Mouse (Mus musculus) erythroid progenitor cell, adult 5-6 weeks (primary cell): ENCODE results near the gene Cbr3. TPM values are rescaled to one million over a fixed set of nuclear protein-coding genes. Genes with fewer than 3 reads are reported as not detected.

Experiments
- ATAC-seq: replicated peaks from 2 replicates; pipeline ENCODE4 v1.8.0; 2016; ENCODE audit warnings: moderate number of reproducible peaks, mild to moderate bottlenecking, moderate TSS enrichment, inconsistent platforms; ENCODE audit not compliant: poor library complexity, low FRiP score, severe bottlenecking
- total RNA-seq, 2 experiments: library from RNA; stranded (forward) in 1 of 2; stranded (reverse) in 1 of 2; fragments of 150-400 nt in 1 of 2; fragments of 186-747, 209-891 nt in 1 of 2; gene quantifications; 2 replicates each; pipeline versions ENCODE4 v1.2.3 to v1.2.4; 2015 to 2017; ENCODE audit warnings: low replicate concordance in 2 of 2

The Cbr3 gene
- total RNA-seq, 2 experiments from 2014 or later: not detected

DNA sequence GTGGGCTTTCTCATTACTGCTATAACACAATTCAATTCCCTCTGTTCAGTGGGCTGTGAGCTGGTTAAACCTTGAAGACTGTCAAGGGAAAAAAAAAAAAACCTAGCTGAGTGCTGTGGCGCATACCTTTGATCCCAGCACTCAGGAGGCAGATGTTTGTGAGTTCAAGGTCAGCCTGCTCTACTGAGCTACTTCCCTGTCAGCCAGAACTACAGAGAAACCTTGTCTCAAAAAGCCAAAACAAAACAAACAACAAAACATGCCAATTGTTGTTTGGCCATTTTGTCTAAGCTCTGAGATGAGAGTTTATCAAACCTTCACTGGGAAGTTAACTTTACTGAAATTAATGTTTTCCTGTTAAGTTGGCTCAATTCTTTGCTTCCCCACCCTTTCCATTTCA, 26.2 kb downstream of the Cbr3 start:
- ATAC-seq: no peak

DNA sequence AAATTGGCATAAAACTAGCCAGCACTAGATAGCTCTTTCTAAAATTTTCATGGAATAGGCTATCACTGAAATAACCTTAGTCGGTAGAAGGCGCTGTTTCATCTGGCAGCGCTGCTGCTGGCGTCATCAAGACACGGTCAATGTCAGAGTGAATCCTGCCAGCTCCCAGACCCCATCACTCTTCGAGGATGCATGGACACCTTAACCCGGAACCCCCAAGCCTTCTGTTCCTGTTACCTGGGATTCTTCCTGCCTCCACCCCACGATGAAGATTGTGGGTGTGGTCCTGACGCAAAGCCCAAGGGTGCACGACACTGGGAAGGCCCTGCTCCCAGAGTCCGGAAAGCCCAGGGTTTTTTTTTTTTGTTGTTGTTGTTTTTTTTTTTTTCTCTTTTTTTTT, 27.9 kb downstream of the Cbr3 start:
- peak; percentile 56 for ATAC-seq

DNA sequence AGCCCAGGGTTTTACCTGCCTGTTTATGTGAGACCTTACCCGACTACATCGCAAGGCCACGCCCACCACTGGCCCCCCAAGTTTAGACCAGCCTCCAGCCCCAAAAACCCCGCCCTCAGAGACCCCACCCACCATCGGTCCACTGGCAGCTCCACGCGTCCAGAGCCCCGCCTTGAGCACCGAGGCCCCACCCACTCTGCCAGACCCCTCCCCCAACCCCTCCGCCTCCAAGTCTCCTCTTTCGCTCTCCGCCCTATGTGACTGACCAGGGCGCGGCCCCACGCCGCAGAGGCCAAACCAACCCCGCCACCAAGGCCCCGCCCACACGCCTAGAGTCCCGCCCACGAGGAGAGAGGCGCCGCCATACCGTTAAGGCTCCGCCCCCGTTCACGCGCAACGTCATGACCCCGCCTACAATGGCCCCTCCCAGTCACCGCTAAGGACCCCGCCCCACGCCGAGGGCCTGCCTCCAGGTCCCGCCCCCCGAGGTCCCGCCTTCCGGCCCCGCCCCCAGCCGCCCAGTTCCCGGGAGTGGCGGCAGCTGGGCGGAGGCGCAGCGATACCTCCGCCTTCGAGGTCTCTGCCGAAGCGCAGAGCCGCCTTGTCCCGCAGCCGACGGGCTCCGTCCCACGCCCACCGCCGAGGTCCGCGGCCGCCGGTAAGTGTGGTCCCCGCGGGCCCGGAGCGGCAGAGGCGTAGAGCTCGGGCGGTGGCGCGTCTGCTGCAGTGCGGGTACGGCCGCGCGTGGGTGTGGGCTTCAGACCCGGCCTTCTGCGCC, 28.6 kb downstream of the Cbr3 start, which contains the start of gene Dop1b:
TSS of gene Dop1b (plus strand) at position 494 of the 778 bp plus-strand sequence.
- peak; percentile 80 for ATAC-seq

DNA sequence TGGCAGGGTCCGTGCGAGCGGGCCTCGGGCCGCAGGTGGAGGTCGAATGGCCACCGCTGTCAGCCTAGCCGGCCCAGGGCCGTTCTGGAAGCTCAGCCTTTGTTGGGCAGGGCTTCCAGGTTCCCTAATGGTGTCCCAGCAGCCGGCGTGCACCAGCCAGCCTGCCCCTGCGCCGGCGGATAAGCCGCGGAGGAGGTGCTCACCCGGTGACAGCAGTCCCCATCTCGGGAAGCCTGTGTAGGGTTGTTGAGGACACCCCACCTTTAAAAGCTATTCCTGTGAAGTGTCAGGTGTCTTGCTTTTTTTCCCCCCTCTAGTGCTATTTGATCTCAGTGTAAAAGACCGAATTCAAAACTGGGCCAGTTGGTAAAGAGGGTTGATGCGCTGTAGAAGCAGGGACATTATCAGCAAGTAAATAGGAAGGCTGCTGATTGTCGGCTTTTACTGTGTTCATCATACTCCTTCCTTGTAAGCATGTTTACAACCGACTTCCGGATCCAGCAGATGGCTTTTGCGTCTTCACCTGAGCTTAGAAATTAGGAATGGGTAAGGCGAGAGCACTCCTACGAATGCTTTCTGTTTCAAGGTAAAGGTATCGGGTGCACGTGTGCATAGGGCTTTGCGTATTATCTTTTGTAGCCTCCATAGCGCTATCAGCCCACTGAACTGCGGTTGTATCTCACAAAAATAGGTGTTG, 29.3 kb downstream of the Cbr3 start:
- peak; percentile 41; the same call in 1 of the 2 replicates for ATAC-seq

DNA sequence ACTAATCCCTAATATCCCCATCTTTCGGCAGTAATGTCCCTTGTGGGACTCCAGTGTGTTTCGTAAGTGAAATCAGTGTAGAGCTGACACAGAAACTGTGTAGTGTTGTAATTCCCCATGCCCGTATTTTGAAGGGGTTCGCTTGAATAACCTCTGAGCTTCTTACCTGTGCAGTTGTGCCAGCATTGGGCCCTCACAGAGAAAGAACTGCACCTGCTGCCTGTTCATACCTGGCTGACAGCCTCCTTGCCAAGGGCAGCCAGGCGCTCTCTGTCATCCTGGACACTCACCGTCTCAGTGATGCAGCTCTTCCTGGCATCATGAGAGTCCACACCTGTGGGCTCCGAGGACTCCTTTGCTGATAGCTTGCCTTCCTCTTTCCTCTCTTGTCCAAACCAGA, 30.0 kb downstream of the Cbr3 start:
- no peak for ATAC-seq

DNA sequence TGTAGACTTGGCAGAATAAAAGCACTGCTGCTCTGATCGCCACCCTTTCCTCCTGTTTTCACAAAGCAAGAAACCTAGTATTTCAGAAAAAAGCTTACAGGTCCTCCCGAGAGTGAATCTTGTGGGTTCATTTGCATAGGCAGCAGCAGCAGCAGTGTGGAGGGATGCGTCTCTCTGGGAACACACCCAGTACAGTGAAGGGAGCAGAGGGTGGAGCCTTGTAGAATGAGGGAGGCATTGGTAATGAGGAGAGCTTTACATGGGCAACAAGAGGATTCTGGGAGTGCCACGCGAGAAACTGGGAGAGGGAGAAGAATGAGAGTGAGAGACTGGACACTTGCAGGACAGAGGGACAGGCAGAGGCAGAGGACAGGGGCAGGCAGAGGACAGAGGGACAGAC, 31.4 kb downstream of the Cbr3 start:
- ATAC-seq: peak; percentile 46

DNA sequence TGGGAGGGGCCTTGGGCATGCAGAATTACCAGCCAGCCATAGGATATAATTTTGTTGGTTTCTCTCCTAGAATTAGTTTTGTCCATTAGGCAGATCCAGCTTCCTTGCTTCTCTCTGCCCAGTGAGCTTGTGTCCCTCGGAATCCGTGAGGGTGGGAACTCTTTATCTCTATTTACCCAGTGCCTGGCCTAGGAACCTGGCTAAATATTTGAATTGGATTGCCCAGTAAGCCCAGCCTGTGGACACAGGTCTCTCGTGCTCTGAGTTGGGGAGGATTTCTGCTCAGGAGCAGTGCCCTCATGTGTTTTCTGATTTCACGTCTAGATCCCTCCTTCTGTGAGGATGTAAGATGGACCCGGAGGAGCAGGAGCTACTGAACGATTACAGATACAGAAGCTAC, 32.8 kb downstream of the Cbr3 start:
- ATAC-seq: no peak

DNA sequence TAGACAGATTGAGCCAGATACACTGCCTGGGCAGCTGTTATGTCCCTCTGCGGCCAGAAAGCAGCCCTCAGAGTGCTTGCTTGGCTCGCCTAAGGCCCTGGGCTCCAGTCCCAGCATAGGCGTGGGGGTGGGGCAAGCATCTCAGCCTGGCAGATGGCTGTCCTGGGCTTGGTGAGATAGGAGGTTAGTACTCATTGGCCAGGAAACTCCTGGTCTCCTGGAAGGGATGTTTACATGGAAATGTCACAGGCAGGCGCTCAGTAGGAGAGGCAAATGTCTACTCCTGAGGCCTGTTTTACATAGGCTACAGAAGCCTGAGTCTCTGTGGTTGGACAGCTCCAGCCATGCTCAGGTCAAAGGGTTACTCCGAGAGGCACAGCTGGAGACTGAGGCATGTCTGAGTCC, 34.3 kb downstream of the Cbr3 start:
- peak; percentile 86 for ATAC-seq

DNA sequence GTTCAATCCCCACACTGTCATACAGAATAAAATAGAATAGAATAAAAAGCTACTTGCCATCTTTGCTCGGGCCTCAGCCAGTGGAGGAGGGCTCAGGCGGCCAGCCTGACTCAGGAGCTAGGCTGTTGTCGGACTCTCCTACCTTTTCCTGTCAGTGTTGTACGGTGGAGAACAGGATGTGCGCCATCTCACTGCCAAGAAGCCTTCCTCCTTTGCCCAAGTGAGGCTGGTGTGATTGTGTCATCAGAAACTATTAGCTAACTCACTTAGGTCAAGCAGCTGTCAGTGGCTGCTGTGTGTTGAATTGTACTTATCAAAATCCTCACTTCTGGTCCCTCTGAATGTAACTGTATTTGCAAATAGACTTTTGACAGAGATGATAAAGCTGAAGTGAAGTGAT, 38.8 kb downstream of the Cbr3 start:
- no peak for ATAC-seq

DNA sequence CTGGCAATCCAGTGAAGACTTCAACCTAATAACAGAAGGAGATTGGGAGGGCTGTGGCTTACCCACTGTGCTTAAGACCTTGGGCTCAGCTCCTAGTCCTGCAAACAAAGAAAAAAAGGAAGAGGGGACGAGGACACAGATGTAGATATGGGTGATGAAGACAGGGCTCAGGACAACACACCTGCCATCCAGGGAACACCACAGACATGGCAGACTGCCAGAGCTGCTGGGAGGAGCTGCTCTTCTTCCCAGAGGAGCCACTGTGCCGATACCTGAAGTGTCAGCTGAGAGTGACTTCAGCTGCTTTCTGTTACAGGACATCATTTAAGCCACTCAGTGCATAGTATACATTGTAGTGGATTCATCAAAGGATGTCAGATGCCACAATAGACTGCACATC, 39.5 kb downstream of the Cbr3 start:
- no peak for ATAC-seq

DNA sequence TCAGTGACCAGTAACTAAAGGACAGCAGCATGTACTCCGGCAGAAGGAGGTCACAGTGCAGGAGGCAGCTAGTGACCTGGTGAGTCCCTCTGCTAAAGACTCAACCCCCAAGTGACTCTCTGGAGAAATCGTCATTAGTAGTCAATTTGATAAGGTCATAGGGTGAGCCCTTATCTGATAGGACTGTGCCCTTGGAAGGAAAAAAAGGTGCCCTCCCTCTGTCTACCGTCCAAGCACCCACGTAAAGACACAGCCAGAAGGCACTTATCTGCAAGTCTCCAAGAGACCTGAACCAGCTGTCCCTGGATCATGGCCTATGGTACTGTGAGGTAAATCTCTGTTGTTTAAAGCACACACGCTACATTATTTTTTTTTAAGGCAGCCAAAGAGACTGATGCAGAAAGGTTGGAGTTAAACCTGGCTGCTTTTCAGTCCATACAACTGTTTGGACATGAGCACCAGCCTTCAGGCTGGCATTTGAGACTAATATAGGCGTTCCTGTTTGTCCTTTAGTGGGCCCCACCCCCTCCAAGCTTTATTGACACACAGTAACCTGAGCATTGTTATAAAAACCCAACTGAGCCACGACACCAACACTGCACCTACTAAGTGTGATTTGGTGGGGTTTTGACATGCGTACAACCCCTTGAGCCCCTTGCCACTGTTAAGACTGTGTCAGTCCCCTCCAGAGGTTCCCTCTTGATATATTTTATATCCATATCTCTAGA, 42.6 kb downstream of the Cbr3 start:
- ATAC-seq: no peak

DNA sequence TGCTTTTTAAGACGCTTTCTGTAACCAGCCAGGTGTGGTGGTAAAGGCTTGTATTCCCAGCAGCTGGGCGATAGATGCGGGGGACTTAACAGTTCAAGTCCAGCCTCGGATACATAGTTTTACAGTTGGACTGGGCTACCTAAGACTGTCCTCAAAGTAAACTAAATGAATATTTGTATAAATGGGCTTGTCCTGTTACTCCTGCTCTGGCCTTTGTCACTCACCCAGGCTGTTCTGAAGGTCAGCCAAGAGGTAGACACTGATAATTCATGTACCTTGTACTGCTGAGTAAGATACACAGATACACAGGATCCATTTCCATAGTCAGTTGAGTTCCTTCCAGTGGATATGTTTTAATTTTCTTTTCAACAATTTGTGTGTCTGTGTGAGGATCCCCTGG, 43.2 kb downstream of the Cbr3 start:
- no peak for ATAC-seq

DNA sequence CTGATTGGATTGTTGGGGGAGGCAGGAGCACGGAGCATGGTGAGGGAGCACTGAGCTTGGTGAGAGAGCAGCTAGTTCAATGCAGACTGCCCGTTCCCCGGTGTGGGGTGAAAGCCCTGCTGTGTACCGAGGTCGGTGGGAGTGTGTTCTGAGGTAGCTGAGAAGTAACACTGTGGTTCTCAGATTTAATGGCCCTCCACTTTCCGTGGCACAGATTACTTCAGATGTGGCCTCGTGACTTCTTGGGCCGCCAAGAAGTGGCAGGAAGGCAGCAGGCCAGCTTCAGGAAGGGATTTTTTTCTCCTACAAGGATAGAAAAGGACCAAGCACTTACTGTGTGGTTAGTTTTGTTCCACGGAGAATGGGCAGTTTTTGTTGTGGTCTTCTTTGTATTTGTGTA, 45.7 kb downstream of the Cbr3 start:
- ATAC-seq: no peak

DNA sequence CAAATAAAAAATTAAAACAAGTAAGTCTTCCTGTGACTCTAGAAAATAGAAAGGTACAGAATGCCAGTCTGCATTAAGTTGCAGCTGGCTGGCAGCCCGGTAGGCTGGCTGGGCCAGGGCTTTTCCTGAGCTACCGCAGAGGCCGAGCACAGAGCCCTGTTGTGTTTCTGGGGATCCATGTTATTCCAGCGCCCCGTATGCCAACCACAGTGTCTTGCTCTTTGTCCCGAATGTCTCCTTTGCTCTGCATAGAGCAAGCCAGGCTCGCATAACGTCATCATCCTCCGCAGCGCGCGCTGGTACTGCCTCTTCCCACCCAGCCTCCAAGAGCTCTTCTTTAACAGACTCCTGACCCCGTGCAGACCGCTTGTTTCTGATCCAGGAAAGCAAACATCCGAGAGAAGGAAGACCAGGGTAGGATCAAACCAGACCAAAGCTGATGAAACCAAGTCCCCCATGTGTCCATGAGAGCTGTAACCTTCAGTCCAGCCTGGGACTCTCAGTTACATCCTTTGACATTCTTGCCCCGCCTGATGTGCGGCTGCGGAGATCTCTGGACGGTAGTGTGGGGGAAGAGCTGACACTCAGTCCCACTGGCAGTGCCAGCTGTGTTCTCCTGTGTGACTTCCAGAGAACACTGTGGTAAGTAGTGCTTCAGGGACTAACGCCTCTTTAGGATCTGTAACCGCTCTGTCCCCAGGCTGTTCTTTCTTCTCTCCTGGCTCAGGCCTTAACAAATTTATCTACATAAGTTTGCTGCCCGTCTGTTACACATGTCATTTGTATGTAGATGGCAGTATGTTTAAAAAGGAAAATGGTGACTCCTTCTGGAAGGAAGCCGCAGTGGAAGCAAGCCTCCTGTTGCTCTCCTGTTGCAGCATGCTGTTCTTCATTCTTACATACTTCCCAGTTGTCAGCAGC, 47.0 kb downstream of the Cbr3 start:
- no peak for ATAC-seq

DNA sequence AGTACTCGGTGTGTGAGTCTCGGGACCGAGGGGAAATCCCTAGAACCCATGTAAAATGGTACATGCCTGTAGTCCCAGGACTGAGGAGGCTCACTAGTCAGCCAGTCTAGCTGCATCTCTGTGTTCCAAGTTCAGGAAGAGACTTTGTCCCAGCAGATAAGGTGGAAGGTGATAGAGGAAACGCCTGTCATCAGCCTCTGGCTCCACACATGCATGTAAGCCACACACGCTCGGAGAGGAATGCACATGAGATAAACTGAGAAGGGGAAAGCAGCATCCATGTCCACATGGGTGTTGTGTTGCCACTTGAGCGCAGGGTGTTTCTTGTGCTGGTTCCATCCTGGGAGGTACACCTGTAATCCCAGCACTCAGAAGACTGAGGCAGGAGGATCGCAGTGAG, 48.3 kb downstream of the Cbr3 start:
- no peak for ATAC-seq

DNA sequence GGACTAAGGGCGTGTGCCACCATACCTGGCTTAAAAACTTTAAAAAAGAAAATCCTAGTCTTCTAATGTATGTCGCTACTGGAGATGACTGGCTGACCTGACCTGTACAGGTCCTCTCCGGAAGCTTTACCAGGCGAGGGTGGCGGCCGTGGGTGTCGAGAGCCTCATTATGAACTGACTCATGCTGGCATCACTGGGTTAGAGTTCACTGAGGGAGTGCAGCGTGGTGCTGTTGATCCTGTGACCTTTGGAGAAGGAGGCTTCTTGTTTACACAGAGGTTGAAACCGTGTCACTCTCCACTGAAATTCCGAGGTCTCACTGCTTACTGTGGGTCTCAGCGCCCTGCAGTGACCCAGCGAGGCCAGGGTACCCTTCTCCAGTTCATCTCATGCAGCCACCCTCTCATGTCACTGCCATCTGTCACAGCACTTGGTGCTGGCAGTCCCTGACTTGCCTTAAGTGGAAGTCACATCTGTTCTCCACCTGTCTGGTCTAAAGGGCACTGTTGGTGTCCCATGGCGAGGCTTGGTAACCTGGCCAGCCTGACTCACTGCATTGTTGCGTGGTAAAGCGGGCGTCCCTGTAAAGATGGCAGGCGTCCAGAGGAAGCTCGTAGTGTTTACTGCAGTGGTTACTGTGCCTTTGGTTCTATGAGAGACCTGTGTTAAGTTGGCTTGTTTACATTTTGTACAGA, 50.0 kb downstream of the Cbr3 start:
- ATAC-seq: no peak

DNA sequence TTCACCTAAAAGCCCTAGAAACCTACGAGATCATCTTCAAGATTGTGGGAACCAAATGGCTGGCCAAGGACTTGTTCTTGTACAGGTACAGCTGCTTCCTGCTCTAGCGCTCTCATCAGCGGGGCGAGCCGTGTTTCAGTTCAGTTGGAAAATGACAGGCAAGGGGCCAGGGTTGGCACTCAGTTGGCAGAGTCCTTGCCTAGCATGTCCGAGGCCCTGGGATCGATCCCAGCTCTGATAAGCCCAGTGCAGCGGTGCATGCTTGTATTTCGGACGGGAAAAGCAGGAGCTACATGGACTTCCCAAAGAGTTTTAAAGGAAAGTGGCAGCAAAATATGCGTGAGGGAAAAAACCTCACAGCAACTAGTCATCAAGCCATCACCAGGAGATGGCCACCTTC, 56.2 kb downstream of the Cbr3 start:
- ATAC-seq: no peak
